Mouse (Mus musculus) erythroblast, embryonic 14.5 days (primary cell): ENCODE data around the gene Rundc3a.

Experiments
- GATA1 ChIP-seq: IDR thresholded peaks from 2 replicates; pipeline ENCODE4 v1.6.1; 2012; ENCODE audit warnings: low read length, inconsistent platforms, mixed read lengths
- TAL1 ChIP-seq: IDR thresholded peaks from 3 replicates; pipeline ENCODE4 v1.6.1; 2012; ENCODE audit warnings: low read length, inconsistent platforms, mixed read lengths

- TF ChIP-seq GATA1 = no peak
- TF ChIP-seq TAL1 = no peak
Measured at GRCm38 (mm10) chr11:102445264-102445890, 52.2 kb downstream of the Rundc3a start.
